Mouse (Mus musculus) bone marrow, adult 2 months (tissue): Measurements from ENCODE around the gene Mpeg1.

Source experiments
- CTCF ChIP-seq: fragments of 200-500 bp; IDR thresholded peaks from 2 replicates; pipeline ENCODE4 v1.5.1; 2011; ENCODE audit warnings: low read length, control low read depth; ENCODE audit not compliant: control insufficient read depth, insufficient read depth
- POLR2A ChIP-seq: fragments of 200-500 bp; IDR thresholded peaks from 2 replicates; pipeline ENCODE4 v1.6.1; 2011; ENCODE audit warnings: low read depth, mild to moderate bottlenecking, control low read depth, low read length, borderline replicate concordance; ENCODE audit not compliant: control insufficient read depth

DNA sequence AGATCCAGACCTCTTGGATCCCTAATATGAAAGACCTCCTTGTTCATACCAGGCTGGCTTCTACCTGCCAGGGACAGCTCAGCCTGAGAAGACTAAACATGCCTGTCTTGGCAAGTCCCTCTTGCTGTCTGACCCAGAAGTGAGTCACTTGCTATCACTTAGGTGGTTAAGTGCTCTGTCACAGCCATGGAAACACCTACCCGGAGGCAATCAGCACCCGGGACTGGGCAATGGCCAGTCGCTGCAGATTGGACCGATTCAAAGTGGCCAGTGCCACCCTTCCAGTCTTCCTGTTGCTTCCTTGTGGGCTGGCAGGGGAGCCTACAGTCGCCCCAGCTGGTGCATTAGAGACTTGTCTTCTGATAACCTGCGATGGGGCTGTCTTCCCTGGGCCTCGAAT, 31.1 kb downstream of the Mpeg1 start:
- TF ChIP-seq CTCF (no peak), POLR2A (no peak)
